In the genomic region with DNA sequence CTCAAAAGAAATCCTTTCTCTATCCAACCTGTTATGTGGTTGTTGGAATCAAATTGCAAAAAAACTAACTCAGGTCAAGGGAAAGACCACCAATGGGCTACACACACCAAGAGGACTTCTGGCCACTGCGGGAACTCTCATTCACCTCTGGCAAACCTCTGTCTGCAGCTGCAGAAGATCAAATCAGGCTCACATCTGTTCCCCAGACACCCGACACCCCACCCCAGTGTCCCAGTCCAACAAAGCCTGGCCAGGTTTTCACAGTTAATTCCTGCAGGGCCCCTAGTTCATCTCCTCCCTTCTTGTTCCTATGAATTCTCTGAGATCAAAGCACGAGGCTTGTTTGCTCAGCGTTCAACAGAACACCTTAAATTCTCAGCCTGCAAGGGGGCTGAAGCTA, we compare ENCODE assay signal across 23 mouse cellular contexts.
DNase-seq lines count a peak whose midpoint lies in the region; ATAC-seq lines count a peak whose summit lies in the region.
"Had no signal": no experiment of that assay in that cellular context is flagged by ENCODE, and none has a peak within 500 bp of the region (broad histone marks: within the 10 kb centered on the region; RNA-seq: fewer than 3 reads in every experiment).

No protein-coding gene starts in this region.

- DNase-seq in neural tube, embryonic 10.5 days (ENCODE audit: extremely low spot score, low spot score), result peak; percentile 24
- DNase-seq in embryonic facial prominence, embryonic 14.5 days (ENCODE audit: low spot score), result peak; percentile 74
- DNase-seq in gastrocnemius, postnatal 25 days, result peak; percentile 58
- peak; percentile 55 for DNase-seq in skeletal muscle tissue, adult 2 months (ENCODE audit: low read depth, low spot score)
- no peak for DNase-seq in left cerebral cortex, postnatal 14 days (ENCODE audit: low spot score in 2 of 2)
- DNase-seq: adrenal gland, postnatal 25 days; cerebellum, adult 8-10 months; forebrain, postnatal 0 days; kidney, adult 8-10 months; kidney, postnatal 36 days; left cerebral cortex, postnatal 4 days; lung, postnatal 10 days; right cerebral cortex, adult 18-20 months; thymus, adult 2 months had no signal

- H3K27me3 ChIP-seq in neural tube, embryonic 15.5 days (replicated peaks), result no peaks in the 10 kb centered on the region
- H3K27me3 ChIP-seq in embryonic facial prominence, embryonic 14.5 days (replicated peaks; ENCODE audit: control insufficient read depth, insufficient read depth, low read length), result no peaks in the 10 kb centered on the region
- H3K27me3 ChIP-seq: heart, embryonic 15.5 days; liver, embryonic 15.5 days; megakaryocyte, embryonic 14.5 days; Patski; stomach, embryonic 15.5 days had no signal

- H3K9ac ChIP-seq in neural tube, embryonic 15.5 days (replicated peaks), result no peak overlapping the region
- no peak overlapping the region for H3K9ac ChIP-seq in embryonic facial prominence, embryonic 14.5 days (ENCODE audit: low read depth, low read length)
- H3K9ac ChIP-seq: forebrain, postnatal 0 days; heart, embryonic 15.5 days; liver, embryonic 15.5 days; stomach, embryonic 15.5 days had no signal

- no peaks in the 10 kb centered on the region for H3K4me1 ChIP-seq in neural tube, embryonic 15.5 days
- no peaks in the 10 kb centered on the region for H3K4me1 ChIP-seq in embryonic facial prominence, embryonic 14.5 days (ENCODE audit: control insufficient read depth, insufficient read depth, low read length)
- H3K4me1 ChIP-seq: heart, embryonic 15.5 days; liver, embryonic 15.5 days; megakaryocyte, embryonic 14.5 days; stomach, embryonic 15.5 days had no signal

- no peak overlapping the region for H3K4me3 ChIP-seq in neural tube, embryonic 15.5 days (replicated peaks)
- H3K4me3 ChIP-seq in embryonic facial prominence, embryonic 14.5 days (ENCODE audit: low read depth, low read length), result no peak overlapping the region
- H3K4me3 ChIP-seq: erythroblast, embryonic 14.5 days; heart, embryonic 15.5 days; liver, embryonic 15.5 days; megakaryocyte, embryonic 14.5 days; stomach, embryonic 15.5 days had no signal

- no peak overlapping the region for H3K27ac ChIP-seq in neural tube, embryonic 15.5 days (replicated peaks)
- no peak overlapping the region for H3K27ac ChIP-seq in embryonic facial prominence, embryonic 14.5 days (replicated peaks; ENCODE audit: low read depth, low read length)
- H3K27ac ChIP-seq: heart, embryonic 15.5 days; liver, embryonic 15.5 days; stomach, embryonic 15.5 days had no signal

- H3K4me2 ChIP-seq in neural tube, embryonic 15.5 days, result no peak overlapping the region
- H3K4me2 ChIP-seq in embryonic facial prominence, embryonic 14.5 days (ENCODE audit: low read depth, low read length), result no peak overlapping the region
- H3K4me2 ChIP-seq: heart, embryonic 15.5 days; liver, embryonic 15.5 days; stomach, embryonic 15.5 days had no signal

- 64% methylated on average over 4 of the region's 4 CpGs for WGBS in neural tube, embryonic 15.5 days
- 37% methylated on average over 4 of the region's 4 CpGs for WGBS in embryonic facial prominence, embryonic 14.5 days

- intact Hi-C loops in left cerebral cortex, postnatal 14 days (cut with DNase I), result no loop called here

- no peak for ATAC-seq in neural tube, embryonic 15.5 days (ENCODE audit: low FRiP score)
- peak; percentile 37; the same call in 1 of the 2 replicates for ATAC-seq in embryonic facial prominence, embryonic 14.5 days (ENCODE audit: low read depth)
- ATAC-seq in megakaryocyte-erythroid progenitor cell, adult 5-6 weeks (replicated peaks; ENCODE audit: low FRiP score, low TSS enrichment, poor library complexity, severe bottlenecking), result no peak
- ATAC-seq: activated CD4-positive, CD25-positive, alpha-beta regulatory T cell, adult 4 months; forebrain, postnatal 0 days; Patski had no signal

- H3K9me3 ChIP-seq in neural tube, embryonic 15.5 days (replicated peaks), result no peaks in the 10 kb centered on the region
- no peaks in the 10 kb centered on the region for H3K9me3 ChIP-seq in embryonic facial prominence, embryonic 14.5 days (ENCODE audit: control insufficient read depth, low read length)
- H3K9me3 ChIP-seq: heart, embryonic 15.5 days; liver, embryonic 15.5 days; megakaryocyte, embryonic 14.5 days; stomach, embryonic 15.5 days had no signal

- no peaks in the 10 kb centered on the region for H3K36me3 ChIP-seq in neural tube, embryonic 15.5 days
- no peaks in the 10 kb centered on the region for H3K36me3 ChIP-seq in embryonic facial prominence, embryonic 14.5 days (ENCODE audit: control insufficient read depth, insufficient read depth, low read length)
- H3K36me3 ChIP-seq: heart, embryonic 15.5 days; liver, embryonic 15.5 days; stomach, embryonic 15.5 days had no signal

Comparison
In these comparisons a context has a peak if more than half of its experiments do, and no peak if none do; other contexts are left out.
1. DNase-seq: peak in neural tube, embryonic 10.5 days (single experiment), embryonic facial prominence, embryonic 14.5 days (single experiment), gastrocnemius, postnatal 25 days (single experiment) and skeletal muscle tissue, adult 2 months (single experiment); none in left cerebral cortex, postnatal 14 days (0 of 2).